Mouse (Mus musculus): ENCODE results near the gene Vti1a. TPM values are rescaled to one million over a fixed set of nuclear protein-coding genes. Genes with fewer than 3 reads are reported as not detected.
A peak's percentile ranks its signal among the peaks of the same experiment; 100 is the strongest.

Vti1a gene
- polyA plus RNA-seq, 1 experiment = 35.0 TPM

- H3K4me1 ChIP-seq (ENCODE audit: control insufficient read depth, insufficient read depth, low read length) = no peaks in the 10 kb centered on the region; the same call in 1 of the 2 replicates
- no peaks in the 10 kb centered on the region for H3K27me3 ChIP-seq (ENCODE audit: control insufficient read depth, insufficient read depth, low read length)
- DNase-seq = peak; percentile 85 to 92
- under 1% methylated on average over 60 of the region's 60 CpGs for WGBS
- H3K4me3 ChIP-seq (replicated peaks; ENCODE audit: insufficient read depth, low read depth, low read length) = peak within 1 kb of the TSS; percentile 98
- peak; percentile 79 for TF ChIP-seq POLR2A (IDR thresholded peaks at IDR 0.05; ENCODE audit: borderline replicate concordance, insufficient read depth, low read length)
- no peak for TF ChIP-seq CTCF (IDR thresholded peaks at IDR 0.05; ENCODE audit: borderline replicate concordance, insufficient read depth, low read depth, low read length)
- peak within 1 kb of the TSS; percentile 82 for H3K27ac ChIP-seq (ENCODE audit: insufficient read depth, low read length)
These were observed 515 bp upstream of the Vti1a start, which contains the start of gene Zdhhc6 for GRCm38 (mm10) chr19:55315452-55316108. Gene Zdhhc6 (minus strand): TSS chr19:55316032.

DNA sequence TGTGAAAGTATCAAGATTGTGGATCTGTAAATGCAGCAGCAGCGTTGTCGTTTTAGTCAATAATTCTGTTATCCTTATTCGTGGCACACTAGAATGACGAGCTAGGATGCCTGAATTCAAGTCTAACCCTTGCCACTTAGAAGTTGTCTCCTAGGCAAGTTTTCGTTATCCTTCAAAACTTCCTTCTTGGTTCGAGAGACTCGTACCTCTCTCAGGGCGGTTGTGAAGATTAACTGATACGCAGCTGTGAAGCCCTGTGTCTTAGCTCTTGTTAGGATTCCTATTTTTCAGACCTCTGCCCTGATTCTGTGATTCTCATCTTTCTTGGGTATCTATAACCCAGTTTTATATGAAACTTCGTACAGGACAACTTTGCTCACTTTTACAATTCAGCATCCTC lies 806 bp downstream of the Vti1a start:
- TF ChIP-seq CTCF (IDR thresholded peaks at IDR 0.05; ENCODE audit: borderline replicate concordance, insufficient read depth, low read depth, low read length) = no peak
- no peak for TF ChIP-seq POLR2A (IDR thresholded peaks at IDR 0.05; ENCODE audit: borderline replicate concordance, insufficient read depth, low read length)
- no peak for DNase-seq
- 42% methylated on average over 10 of the region's 10 CpGs for WGBS
- peak overlapping the region; percentile 98 for H3K4me3 ChIP-seq (replicated peaks; ENCODE audit: insufficient read depth, low read depth, low read length)
- H3K27ac ChIP-seq (ENCODE audit: insufficient read depth, low read length) = no peak overlapping the region
- H3K4me1 ChIP-seq (ENCODE audit: control insufficient read depth, insufficient read depth, low read length) = no peaks in the 10 kb centered on the region
- no peaks in the 10 kb centered on the region for H3K27me3 ChIP-seq (ENCODE audit: control insufficient read depth, insufficient read depth, low read length)

GRCm38 (mm10) chr19:55319036-55319435 lies 2.9 kb downstream of the Vti1a start:
- TF ChIP-seq CTCF (IDR thresholded peaks at IDR 0.05; ENCODE audit: borderline replicate concordance, insufficient read depth, low read depth, low read length) (no peak), POLR2A (IDR thresholded peaks at IDR 0.05; ENCODE audit: borderline replicate concordance, insufficient read depth, low read length) (no peak)

DNA sequence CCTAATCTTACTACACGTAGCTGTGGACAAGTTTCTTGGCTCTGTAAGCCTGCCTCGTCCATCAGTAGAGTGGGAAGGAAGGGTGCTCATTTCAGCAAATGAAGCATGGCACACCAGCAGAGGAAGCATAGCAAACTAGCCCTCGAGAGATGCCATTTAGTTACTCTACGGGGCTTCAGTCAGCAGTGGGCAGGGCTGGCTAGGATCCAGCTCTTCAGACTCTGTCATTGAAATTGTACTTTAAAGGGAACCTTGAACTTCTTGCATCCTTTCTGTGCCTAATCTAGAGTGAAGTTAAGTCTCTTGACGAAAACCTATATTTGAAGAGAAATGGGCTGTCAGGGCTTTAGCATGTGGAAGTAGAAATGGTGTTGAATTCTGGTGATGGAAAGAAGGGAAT lies 3.4 kb downstream of the Vti1a start:
- no peak overlapping the region for H3K27ac ChIP-seq (ENCODE audit: insufficient read depth, low read length)
- 37% methylated on average over 5 of the region's 5 CpGs for WGBS

More at GRCm38 (mm10) chr19:55319036-55319435, 2.9 kb downstream of the Vti1a start:
- WGBS = 63% methylated on average over 3 of the region's 3 CpGs
- Histone ChIP-seq H3K4me3 (replicated peaks; ENCODE audit: insufficient read depth, low read depth, low read length) (no peak overlapping the region), H3K27me3 (ENCODE audit: control insufficient read depth, insufficient read depth, low read length) (no peaks in the 10 kb centered on the region), H3K27ac (ENCODE audit: insufficient read depth, low read length) (no peak overlapping the region), H3K4me1 (ENCODE audit: control insufficient read depth, insufficient read depth, low read length) (no peaks in the 10 kb centered on the region)
- DNase-seq = no peak

DNA sequence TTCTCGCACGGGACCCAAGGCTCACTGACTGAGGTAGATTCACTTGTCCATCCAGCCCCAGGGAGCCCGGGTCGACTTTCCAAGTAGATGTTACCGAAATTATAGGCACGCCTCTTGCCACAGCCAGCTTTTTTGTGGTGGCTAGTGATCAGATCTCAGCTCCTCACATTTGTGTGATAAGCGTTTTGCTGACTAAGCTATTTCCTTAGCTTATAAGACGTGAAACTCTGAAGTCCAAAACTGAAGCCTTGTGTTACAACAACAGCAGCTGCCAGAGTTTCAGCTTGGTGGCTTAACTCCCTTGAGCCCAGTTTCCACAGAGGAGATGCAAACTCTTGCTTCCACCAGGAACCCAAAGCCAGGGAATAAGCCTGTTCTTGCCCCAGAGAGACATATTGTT lies 6.5 kb downstream of the Vti1a start:
- TF ChIP-seq CTCF (IDR thresholded peaks at IDR 0.05; ENCODE audit: borderline replicate concordance, insufficient read depth, low read depth, low read length) = no peak
- no peak for TF ChIP-seq POLR2A (IDR thresholded peaks at IDR 0.05; ENCODE audit: borderline replicate concordance, insufficient read depth, low read length)
- no peak overlapping the region for H3K27ac ChIP-seq (ENCODE audit: insufficient read depth, low read length)
- 93% methylated on average over 8 of the region's 8 CpGs for WGBS
- DNase-seq = no peak
- peaks cover 2% of the 10 kb centered on the region; the same call in 1 of the 2 replicates for H3K4me1 ChIP-seq (ENCODE audit: control insufficient read depth, insufficient read depth, low read length)
- no peaks in the 10 kb centered on the region for H3K27me3 ChIP-seq (ENCODE audit: control insufficient read depth, insufficient read depth, low read length)
- H3K4me3 ChIP-seq (replicated peaks; ENCODE audit: insufficient read depth, low read depth, low read length) = no peak overlapping the region

More for the DNA sequence above, 3.4 kb downstream of the Vti1a start:
- Histone ChIP-seq H3K4me3 (replicated peaks; ENCODE audit: insufficient read depth, low read depth, low read length) (no peak overlapping the region), H3K27me3 (ENCODE audit: control insufficient read depth, insufficient read depth, low read length) (no peaks in the 10 kb centered on the region), H3K4me1 (ENCODE audit: control insufficient read depth, insufficient read depth, low read length) (no peaks in the 10 kb centered on the region)
- no peak for DNase-seq
- TF ChIP-seq CTCF (IDR thresholded peaks at IDR 0.05; ENCODE audit: borderline replicate concordance, insufficient read depth, low read depth, low read length) (no peak), POLR2A (IDR thresholded peaks at IDR 0.05; ENCODE audit: borderline replicate concordance, insufficient read depth, low read length) (no peak)

DNA sequence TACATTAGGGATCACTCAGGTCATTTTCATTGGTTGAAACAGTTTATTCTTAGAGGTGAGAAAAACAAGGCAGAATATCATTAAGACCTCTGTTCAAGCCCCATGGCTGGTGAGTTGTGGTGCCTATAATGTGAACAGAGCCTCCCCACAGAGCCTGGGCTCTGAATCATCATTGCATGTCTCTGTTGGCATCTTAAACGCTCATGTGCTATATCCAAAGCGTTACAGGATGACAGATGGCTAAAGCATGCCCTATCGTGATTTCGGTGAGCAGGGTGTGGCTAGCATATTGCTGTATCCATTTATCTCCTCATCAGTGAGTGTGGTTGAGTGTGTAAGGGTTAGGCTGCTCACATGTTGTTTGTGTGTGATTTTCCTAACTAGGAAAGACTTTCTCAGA lies 11.4 kb downstream of the Vti1a start:
- 7% methylated on average over 4 of the region's 4 CpGs for WGBS
- Histone ChIP-seq H3K27ac (ENCODE audit: insufficient read depth, low read length) (no peak overlapping the region; the same call in 1 of the 2 replicates), H3K4me1 (ENCODE audit: control insufficient read depth, insufficient read depth, low read length) (peaks cover 15% of the 10 kb centered on the region), H3K27me3 (ENCODE audit: control insufficient read depth, insufficient read depth, low read length) (no peaks in the 10 kb centered on the region), H3K4me3 (replicated peaks; ENCODE audit: insufficient read depth, low read depth, low read length) (no peak overlapping the region)
- DNase-seq = peak in 1 of 2 experiments; percentile 75
- TF ChIP-seq POLR2A (IDR thresholded peaks at IDR 0.05; ENCODE audit: borderline replicate concordance, insufficient read depth, low read length) = no peak
- TF ChIP-seq CTCF (IDR thresholded peaks at IDR 0.05; ENCODE audit: borderline replicate concordance, insufficient read depth, low read depth, low read length) = no peak

DNA sequence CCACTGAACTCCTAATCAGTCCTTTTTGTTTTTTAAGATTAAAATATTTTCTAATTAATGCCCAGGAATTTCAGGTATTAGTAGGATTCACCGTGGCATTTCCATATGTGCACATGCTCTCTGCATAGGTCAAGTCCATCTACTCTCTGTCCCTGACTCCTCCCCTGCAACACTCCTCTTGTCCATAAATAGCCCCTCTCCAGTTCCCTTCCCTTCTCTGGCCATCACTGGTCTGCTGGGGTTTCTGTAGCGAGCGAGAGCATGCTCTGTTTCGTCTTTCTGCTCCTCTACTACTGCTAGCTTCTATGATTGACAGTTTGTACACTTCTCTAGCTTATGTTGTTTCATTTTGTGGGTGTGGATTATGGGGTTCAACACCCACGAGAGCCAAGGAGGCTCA lies 15.7 kb downstream of the Vti1a start:
- no peak for DNase-seq
- TF ChIP-seq CTCF (IDR thresholded peaks at IDR 0.05; ENCODE audit: borderline replicate concordance, insufficient read depth, low read depth, low read length) (no peak), POLR2A (IDR thresholded peaks at IDR 0.05; ENCODE audit: borderline replicate concordance, insufficient read depth, low read length) (no peak)
- Histone ChIP-seq H3K4me3 (replicated peaks; ENCODE audit: insufficient read depth, low read depth, low read length) (no peak overlapping the region), H3K27ac (ENCODE audit: insufficient read depth, low read length) (no peak overlapping the region), H3K27me3 (ENCODE audit: control insufficient read depth, insufficient read depth, low read length) (no peaks in the 10 kb centered on the region), H3K4me1 (ENCODE audit: control insufficient read depth, insufficient read depth, low read length) (peaks cover 15% of the 10 kb centered on the region)
- 92% methylated on average over 5 of the region's 5 CpGs for WGBS

GRCm38 (mm10) chr19:55332641-55333268 lies 16.7 kb downstream of the Vti1a start:
- TF ChIP-seq CTCF (IDR thresholded peaks at IDR 0.05; ENCODE audit: borderline replicate concordance, insufficient read depth, low read depth, low read length) (peak; percentile 84), POLR2A (IDR thresholded peaks at IDR 0.05; ENCODE audit: borderline replicate concordance, insufficient read depth, low read length) (no peak)
- peak; percentile 68 to 70 for DNase-seq
- Histone ChIP-seq H3K4me3 (replicated peaks; ENCODE audit: insufficient read depth, low read depth, low read length) (no peak overlapping the region), H3K27ac (ENCODE audit: insufficient read depth, low read length) (no peak overlapping the region), H3K27me3 (ENCODE audit: control insufficient read depth, insufficient read depth, low read length) (no peaks in the 10 kb centered on the region), H3K4me1 (ENCODE audit: control insufficient read depth, insufficient read depth, low read length) (peaks cover 11% of the 10 kb centered on the region)
- WGBS = 93% methylated on average over 8 of the region's 8 CpGs
